Mouse (Mus musculus): ENCODE results near the gene Vti1a.

Gene Vti1a

DNA sequence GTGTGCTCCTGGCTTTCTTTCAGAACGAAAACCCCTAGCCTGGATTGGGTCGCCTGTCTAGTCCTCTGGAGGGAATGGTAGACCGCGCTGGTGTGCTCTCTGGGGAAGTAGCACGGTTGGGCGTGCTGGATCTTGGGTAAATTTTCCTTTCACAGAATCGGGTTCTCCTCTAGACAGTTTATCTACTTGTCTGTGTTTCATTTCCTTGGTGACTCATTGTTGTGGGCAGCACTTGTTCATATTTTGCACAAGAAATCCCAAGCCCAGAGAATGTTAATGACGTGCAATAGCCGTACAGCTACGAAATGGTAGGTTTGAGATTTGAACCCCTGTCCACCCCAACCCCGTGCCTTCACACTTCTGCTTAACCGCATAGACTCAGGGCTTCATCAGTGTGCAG is 145.9 kb downstream of the Vti1a start:
- ATAC-seq (ENCODE audit: low TSS enrichment), result peak; percentile 76

DNA sequence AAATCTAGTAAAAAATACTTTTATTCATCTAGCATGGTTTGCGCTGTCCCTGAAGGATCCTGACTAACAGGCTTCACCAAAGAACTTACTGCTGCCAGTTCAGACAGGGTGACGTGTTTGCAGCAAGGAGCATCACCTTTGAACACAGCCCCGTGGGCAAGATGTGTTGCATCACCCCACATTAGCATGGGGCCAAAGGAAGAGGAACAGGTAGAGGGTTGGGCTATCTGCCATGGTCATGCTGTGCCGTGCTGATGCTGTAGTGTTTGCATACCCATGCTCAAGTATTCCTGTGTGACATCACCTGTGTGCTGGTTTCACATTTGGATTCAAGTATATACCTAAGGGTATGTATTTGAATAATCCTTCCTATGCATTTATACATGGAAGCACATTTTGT is 147.6 kb downstream of the Vti1a start:
- ATAC-seq (ENCODE audit: low TSS enrichment), result no peak

DNA sequence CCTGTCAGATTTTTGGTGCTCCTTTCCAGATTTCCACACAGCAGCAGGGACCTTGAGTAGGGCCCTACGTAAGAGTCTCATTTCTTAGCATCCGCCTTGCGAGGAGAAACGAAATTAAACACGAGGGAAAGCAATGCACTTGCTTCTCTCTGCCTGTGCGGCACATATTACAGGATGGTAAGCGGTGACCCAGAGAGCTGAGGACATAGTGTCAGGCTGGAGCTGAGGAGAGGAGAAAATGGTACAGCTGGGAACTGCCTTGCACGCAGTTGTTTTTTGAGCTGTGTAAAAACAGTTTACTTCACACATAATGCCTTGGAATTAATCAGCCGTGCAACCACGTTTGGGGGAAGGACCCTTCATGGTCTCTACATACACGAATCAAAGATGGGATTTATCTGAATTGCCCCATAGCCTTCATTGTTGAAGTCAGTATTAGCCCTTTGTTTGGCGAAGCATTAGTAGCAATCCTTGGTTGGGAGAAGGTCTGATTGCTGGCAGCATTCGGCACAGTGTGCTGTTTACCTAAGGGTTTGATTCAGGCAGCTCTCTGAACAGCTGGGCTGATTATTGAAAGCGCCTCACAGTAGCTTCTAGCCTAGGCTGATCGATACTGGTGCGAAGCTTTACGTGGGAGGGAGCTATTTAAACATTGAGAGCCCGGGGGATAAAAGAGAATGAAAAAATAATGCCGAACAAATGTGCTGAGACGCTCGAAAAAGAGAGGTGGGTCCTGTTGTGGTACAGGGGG is 153.4 kb downstream of the Vti1a start:
- peak; percentile 79 for ATAC-seq (ENCODE audit: low TSS enrichment)

DNA sequence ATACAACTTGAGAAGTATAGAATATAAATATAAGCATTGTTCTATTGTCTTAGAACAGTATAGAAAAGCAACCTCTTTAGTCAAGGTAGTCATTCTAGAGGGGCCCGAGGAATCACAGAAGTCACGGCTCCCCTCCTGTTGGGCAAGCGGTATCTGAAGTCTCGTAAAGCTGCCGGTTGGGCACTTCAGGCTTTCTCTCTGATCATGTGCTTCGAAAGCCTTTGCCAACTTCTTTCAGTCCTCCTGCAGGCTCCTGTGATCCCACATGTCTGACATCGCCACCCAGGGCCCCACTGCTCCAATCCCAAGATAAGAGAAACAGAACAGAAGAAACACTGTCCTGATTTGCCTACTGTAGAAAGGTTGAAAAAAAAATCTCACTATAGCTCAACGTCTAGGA is 156.5 kb downstream of the Vti1a start:
- ATAC-seq (ENCODE audit: low TSS enrichment), result no peak

DNA sequence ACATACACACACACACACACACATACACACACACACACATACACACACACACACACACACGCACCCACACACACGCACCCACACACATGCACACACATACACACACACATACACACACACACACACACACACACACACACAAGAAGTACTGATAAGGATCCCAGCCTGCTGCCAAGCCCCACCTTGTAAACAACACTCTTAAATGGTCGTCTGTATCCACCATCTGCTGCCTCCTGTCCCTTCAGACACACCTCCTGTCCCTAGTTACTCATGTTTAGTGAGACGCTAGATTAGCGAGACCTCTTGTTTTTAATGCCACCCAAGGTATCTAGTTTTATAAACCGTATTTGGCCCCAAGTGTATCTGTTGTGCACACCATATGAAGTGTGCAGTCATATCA is 158.1 kb downstream of the Vti1a start:
- ATAC-seq (ENCODE audit: low TSS enrichment), result no peak

DNA sequence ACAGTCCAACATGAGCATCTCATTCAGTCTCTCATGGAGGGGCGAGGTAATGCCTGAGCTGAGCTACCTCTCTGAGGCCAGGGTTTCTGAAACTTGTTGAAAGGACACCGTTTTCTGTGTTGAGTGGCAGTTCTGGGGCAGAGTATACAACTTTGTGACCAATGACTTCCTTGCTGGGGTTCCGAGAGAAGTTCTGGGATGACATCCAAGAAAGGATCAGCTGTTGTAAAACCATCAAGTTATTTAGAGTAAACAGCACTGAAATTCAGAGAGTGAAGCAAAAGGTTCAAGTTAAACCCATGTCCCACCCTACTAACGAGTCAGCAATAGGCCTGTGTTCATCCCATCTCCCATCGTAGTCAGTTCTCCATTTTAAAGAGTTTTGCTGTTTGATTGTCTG is 164.4 kb downstream of the Vti1a start:
- ATAC-seq (ENCODE audit: low TSS enrichment), result no peak

DNA sequence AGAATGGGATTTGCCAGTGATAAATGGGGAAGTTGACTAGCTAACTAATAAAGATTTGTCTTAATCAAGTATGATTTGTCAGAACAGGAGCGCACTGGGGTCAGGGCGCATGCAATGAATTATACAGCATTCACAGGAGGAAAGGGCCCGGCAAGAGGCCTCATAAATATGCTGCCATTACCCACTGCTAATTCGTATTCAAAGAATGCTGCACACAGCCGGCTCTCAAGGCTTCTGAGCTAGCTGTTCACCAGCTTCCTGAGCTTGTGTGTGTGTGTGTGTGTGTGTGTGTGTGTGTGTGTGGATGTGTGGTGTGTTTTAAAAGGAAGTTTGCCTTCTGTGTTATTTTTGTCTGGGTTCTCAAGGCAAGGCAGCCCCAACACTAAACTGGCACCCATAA is 165.2 kb downstream of the Vti1a start:
- ATAC-seq (ENCODE audit: low TSS enrichment), result no peak; the same call in 1 of the 2 replicates

DNA sequence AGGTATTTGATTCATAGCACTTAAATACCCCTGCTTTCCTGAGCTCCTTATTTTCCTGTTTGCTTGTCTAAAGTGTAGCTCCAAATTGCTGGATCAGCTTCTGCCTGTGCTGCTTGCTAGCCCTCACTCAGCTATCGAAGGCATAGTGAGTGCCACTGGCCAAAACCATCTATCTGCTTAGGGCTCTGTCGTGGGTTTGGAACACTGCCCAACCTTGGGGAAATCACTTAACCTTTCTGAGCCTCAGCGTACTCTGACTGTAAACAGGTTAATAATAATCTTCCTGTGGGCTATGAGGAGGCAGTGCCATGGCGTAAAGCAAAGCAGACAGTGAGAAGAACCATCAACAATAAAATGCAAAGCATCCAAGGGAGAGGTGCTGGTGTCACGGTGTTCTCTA is 167.4 kb downstream of the Vti1a start:
- ATAC-seq (ENCODE audit: low TSS enrichment), result no peak

DNA sequence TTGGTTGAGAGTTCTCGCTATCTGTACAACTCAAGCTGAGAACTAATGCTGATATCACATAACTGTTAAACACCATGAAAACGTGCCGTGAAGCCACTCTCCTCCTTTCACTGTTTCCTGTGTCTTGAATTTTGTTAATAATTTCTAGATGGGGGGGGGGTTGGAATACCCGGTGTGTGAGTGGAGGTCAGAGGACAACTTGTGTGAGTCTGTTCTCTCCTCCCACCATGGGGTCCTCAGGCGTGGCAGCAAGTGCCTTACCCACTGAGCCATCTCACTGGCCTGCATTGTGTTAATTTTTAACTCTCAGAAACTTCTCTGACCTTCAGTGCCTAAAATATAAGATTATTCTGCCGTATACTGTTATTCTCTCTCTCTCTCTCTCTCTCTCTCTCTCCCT is 168.5 kb downstream of the Vti1a start:
- no peak for ATAC-seq (ENCODE audit: low TSS enrichment)

DNA sequence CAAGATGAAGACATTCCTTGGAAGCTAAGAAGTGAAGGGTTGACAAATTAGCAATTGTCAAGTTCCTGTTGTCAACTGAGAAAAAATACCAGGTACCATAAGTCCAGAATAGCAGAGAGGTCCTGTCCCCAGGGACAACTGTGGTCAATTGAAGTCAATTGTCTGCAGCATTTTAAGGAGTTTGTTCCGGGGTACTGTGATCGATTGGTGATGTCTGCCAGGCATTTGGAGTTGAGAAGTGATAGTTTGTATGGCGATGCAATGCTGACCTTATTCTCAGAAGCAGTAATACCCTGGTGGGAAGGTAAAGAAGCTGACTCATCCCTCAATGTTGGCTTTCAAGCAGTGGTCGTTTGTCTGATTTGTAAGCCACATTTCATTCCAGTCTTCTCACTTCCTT is 170.4 kb downstream of the Vti1a start:
- 0 out of 2 replicates have a peak, but pooled peaks have one; percentile 20 for ATAC-seq (ENCODE audit: low TSS enrichment)

DNA sequence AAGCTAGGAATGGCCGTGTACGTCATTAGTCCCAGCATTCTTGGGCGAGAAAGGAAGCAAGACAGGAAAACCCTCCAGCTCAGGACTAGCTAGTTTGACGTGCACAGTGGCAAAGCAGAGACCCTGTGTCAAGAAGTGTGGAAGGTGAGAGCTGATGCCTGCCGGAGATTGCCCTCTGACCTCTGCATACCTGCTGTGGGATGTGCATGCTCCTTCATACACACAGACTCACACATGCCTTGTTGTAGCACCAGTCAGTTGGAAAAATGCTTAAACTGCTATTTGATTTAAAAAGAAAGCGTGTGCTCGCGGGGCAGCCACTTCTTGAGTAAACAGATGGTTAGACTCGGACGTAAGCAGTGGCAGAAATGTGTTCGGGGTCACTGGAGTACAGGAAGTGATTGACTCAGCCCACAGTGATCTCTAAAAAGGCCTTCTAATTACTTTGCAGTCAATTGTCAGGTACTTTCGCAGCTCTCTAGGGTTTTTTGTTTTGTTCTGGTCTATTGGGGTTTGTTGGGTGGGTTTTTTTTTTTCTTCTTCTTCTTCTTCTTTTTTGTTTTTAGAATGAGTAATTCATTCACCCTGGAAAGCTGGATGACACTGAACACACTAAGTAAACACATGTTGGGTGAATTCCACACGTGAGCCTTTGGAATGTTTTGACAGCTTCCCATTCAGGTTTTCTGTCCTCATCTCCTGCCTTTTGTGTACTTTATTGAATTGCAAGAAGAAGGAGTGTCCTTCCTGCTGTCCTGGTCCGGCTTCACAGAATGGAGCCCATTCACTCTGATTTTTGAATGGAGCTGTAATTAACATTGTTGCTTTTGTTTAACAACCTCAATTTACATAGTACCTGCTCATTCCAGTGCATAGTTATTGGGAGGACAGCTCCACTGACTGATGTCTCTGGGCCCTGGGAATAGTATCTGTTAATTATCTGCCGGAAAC is 175.3 kb downstream of the Vti1a start:
- ATAC-seq (ENCODE audit: low TSS enrichment), result no peak

DNA sequence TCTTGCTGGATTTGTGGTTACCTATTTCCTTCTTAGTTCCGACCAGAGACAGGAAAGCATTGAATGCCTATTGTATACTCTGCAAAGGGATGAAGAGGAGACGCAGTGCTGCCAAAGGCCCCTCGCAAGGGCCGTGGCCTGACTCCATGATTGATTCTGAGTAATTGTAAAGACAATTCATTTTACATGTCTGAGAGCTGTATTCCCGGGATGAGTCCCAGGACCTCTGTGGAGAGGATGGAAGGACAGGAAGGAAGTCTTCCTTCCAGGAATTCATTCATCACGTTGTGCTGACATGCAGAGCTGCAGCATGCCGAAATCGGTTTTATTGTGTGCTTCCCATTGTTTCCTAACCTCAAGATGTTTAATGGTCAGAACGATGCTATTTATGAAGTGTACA is 180.2 kb downstream of the Vti1a start:
- ATAC-seq (ENCODE audit: low TSS enrichment), result no peak

DNA sequence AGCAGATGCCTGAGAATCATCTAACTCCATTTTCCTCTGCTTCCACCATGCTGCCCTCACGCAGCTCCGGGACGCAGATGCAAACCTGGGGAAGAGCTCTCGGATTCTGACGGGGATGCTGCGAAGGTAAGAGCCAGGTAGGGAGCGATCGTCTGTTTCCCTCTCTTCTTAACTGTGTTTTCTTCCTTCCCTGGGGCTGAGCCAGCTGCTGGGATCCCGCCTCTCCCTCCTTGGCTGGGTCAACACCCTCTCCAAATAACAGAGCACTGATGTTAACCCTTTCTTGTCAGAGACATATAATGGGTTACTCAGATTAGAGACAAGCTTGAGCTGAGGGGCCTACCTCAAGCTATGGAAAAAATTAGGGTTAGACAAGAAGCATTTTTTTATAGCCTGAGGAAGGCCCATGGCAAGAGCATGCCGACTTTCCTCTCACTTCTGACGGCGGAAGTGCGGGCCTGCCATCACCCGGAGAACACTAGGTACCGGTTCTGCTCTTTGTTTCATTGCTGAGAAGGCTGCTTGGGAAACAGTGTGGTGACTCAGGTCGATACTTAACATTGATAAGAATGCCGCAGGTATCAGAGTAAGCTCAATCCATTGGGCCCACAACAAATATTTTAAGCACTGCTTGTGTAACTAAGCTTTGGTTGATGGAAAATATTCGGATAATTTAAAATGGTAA is 183.2 kb downstream of the Vti1a start:
- ATAC-seq (ENCODE audit: low TSS enrichment), result no peak

DNA sequence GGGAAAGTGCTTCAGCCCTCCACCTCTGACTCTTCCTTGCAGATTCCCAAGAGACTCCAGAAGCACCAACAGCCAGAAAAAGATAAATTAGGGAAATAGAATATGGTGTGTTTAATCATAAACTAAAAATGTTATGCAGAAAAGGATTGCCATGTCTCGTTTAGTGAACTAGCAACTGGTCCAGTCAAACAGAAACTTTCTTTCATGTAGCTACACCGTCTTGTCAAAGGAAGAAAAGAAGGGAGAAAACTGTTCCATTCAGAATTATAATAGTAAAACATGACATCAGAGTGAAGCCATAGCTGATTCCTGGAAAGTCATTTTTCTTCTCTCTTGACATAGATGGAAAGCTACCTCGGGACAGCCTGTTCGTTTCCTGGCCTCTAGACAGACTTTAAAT is 185.9 kb downstream of the Vti1a start:
- no peak for ATAC-seq (ENCODE audit: low TSS enrichment)

DNA sequence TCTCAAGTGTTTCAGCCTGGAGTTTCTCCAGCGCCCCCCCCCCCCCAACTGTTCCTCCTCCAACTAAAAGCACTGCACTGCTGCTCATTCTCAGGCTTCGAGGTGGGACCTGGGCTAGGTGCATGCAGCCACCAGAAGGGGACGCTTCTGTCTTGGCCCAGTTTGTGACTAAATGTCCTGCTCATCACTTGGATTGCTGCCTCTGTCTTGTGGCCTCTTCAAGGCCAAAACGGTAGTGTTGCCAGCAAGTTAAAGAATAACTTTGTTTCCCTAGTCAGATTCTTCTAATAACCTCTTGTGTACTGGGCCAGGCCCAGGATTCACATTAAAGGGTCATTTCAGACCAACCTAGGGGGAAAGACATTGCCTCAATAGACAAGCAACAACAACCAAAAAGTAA is 187.7 kb downstream of the Vti1a start:
- ATAC-seq (ENCODE audit: low TSS enrichment), result no peak

DNA sequence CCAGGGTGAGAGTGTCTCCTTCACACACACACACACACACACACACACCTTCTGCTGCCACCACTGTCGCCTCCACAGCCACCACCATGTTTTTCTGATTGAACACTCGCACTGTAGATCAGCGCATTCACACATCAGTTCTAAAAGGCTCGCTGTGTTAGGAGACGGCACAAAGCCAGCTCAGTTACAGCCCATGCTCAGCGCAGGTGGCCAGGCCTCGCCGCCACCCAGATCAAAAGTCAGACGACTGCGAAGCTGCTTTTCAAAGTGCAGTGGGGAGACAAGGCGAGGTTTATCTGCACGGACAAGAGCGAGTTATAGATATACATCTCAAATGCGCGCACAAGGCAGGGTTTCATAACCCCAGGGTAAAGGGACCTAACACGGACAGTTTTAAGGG is 191.7 kb downstream of the Vti1a start:
- no peak for ATAC-seq (ENCODE audit: low TSS enrichment)

DNA sequence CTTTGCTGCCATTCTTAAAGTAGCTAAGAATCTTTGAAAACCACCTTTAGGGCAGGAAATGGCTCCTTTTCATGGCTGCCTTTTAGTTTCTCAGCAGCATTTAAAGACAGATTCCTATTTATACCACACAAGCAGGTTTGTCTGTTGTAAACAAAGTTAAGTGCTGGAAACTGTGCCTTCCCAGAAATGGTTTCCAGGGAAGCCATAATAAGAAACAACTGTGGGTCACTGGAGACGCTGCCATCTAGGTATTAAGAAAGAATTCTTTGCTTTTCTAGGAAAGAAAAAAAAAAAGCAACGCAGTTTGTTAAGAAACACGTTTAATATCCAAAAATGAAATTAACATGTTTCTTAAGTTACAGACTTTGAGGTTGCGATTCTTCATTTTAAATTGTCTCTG is 192.1 kb downstream of the Vti1a start:
- no peak for ATAC-seq (ENCODE audit: low TSS enrichment)

DNA sequence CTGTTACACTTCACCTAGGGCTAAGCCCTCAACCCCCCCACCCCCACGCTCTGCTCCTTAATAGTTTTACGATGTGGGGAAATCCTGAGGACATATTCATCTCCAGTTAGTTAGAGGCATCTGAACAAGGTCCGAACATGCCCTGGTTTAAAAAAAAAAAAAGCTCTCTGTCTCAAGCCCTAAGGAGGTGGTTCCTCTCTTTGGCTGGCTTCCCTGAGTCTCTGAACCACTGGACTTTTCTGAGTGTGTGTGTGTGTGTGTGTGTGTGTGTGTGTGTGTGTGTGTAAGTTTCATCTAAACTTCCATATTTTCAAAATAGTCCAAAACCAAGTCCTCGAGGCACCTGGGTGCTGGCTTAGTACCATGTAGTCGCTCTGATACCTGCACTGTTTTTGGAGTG is 192.9 kb downstream of the Vti1a start:
- no peak for ATAC-seq (ENCODE audit: low TSS enrichment)

DNA sequence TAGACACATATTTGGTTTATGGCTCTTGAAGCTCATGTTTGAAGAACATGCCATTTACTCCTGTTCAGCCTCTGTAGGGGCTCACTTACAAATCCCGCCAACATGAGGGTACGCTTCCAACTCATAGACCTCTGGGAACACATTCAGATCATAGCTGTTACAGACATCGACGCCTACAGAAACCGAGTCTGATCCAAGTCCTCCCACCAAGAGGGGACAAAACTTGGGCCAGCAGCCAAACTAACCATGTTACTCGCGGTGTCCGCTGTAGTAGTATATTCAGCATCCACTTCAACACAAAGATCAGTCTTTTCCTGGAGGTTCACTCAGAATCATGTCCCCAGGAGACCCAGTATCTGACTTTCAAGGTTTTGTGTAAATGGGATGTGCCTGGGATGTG is 193.5 kb downstream of the Vti1a start:
- peak; percentile 27 for ATAC-seq (ENCODE audit: low TSS enrichment)

DNA sequence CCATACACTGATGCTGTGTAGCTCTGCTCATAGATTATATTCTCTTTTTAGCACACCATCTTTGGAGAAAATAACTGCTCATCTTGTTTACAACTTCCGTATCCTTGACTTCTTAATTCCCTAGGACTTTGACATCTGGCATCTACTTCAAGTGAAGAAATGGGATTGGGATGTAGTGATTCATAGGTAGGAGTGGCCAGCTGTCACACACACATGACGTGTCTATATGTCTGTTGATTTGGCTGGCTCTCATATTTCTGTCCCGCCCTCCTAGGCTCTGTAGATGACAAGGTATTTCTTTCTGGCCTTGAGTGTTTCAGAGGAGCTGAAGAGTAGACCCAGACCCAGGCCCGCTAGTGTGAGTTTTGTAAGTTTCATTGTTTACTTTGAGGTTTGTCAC is 197.8 kb downstream of the Vti1a start:
- no peak for ATAC-seq (ENCODE audit: low TSS enrichment)

DNA sequence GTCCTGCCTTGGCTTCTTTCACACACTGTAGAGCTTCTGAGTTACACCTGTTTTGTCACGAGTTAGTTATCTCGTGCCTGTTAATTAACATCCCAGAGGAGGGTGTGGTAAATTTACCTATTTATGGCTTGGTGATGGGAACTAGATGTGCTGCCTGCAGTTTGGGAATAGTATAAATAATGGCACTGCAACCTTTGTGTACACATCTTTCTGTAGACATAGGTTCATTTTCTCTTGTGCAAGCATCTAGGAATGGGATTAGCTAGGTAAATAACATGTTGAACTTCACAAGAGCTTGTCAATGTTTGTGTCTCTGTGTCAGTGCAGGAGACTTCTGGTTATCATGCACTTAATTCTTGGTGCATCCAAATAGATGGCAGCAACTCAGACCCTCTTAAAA is 204.1 kb downstream of the Vti1a start:
- no peak for ATAC-seq (ENCODE audit: low TSS enrichment)

DNA sequence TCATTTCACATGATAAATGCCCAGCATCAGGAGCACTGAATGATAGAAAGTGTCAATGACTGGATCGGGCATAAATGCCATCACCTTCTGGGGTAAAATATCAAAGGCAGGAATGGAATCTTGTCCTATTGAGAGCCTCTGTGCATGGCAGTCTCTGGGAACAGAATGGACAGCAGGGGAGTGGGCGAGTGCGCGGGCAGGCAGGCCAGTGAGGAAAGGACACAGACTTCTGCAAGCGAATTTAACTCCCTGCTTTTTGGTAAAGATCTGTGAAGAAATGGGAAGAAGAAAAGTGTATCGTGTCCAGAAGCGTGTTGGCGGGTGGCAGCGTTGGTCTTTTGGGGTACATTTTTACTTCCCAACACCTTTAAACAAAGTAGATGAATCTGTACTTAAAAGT is 207.2 kb downstream of the Vti1a start:
- ATAC-seq (ENCODE audit: low TSS enrichment), result peak; percentile 87

DNA sequence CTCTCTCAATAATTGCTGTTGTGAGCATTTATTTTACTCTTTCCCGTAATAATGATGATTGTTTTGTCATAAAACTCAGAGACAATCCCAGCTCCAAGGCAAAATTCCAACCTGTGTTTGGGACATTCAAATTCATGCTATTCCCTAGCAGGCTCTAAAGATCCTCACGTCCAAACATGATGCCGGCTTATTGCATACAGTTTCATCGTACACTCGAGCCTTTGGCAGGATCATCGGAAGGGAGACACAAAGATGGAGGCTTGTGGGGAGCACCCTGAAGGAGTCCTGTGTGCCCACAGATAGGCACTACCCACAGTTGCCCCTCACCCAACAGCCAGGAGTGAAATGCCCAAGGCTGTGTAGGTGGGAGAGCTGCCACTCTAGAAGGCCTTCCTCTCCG is 208.3 kb downstream of the Vti1a start:
- no peak for ATAC-seq (ENCODE audit: low TSS enrichment)
